Mouse (Mus musculus) neural tube, embryonic 12.5 days (tissue): ENCODE measurements at regions not wholly inside any gene's neighbourhood (a gene's known extent, or its start where the extent isn't known, plus 50 kb on each side); places are given as distances from the start of the nearest gene placed in this dataset.

Experiments used
- ATAC-seq: fragments of 200-750 bp; cut with Nextera tagmentation; 2 replicates; pipeline ENCODE4 v1.8.0; 2017; ENCODE audit warnings: low read depth, mild to moderate bottlenecking, moderate TSS enrichment, moderate library complexity; ENCODE audit not compliant: low FRiP score
- H3K27ac ChIP-seq: fragments of 300-500 bp; sonication (generic); 2 replicates; pipeline ENCODE4 v1.5.1; 2016
- H3K27me3 ChIP-seq: fragments of 300-500 bp; sonication (generic); replicated peaks from 2 replicates; pipeline ENCODE4 v1.6.1; 2016; ENCODE audit warnings: mild to moderate bottlenecking
- H3K36me3 ChIP-seq: fragments of 300-500 bp; sonication (generic); 2 replicates; pipeline ENCODE4 v1.6.1; 2016; ENCODE audit warnings: mild to moderate bottlenecking
- H3K4me1 ChIP-seq: fragments of 300-500 bp; sonication (generic); 2 replicates; pipeline ENCODE4 v1.6.1; 2016
- H3K4me2 ChIP-seq: fragments of 300-500 bp; sonication (generic); replicated peaks from 2 replicates; pipeline ENCODE4 v1.6.1; 2016; ENCODE audit warnings: mild to moderate bottlenecking
- H3K4me3 ChIP-seq: fragments of 300-500 bp; sonication (generic); 2 replicates; pipeline ENCODE4 v1.5.1; 2016
- H3K9ac ChIP-seq: fragments of 300-500 bp; sonication (generic); 2 replicates; pipeline ENCODE4 v1.6.1; 2016; ENCODE audit warnings: mild to moderate bottlenecking
- H3K9me3 ChIP-seq: fragments of 300-500 bp; sonication (generic); 2 replicates; pipeline ENCODE4 v1.6.1; 2016; ENCODE audit warnings: mild to moderate bottlenecking
- WGBS: fragments of 180-500 bp; shearing (Covaris S2); methylation state at CpG from one replicate; pipeline ENCODE4 v1.1.7; 2016; 5-methylcytosine and 5-hydroxymethylcytosine counted together

DNA sequence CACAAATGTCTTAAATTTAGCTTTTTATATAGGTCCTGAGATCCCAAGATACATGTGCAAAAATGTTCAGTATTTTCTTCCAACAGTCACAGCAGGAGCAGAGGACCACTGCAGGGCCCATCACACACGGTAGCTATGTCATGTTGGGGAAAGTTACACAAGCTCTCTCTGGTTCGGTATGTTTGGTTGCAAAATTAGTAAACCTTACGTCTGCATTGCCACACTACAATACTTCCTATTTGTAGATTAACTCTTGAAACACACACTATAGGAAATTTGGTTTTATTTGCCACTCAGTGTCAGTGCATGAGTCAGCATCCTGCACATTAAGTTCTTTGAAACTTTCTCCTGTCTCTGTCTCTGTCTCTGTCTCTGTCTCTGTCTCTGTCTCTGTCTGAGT is 82.0 kb downstream of the Cth start:
- WGBS, result 82% methylated on average over 3 of the region's 3 CpGs
- Histone ChIP-seq H3K36me3 (no peaks in the 10 kb centered on the region), H3K4me3 (no peak overlapping the region), H3K27ac (no peak overlapping the region), H3K9me3 (no peaks in the 10 kb centered on the region), H3K27me3 (no peaks in the 10 kb centered on the region), H3K9ac (no peak overlapping the region), H3K4me2 (no peak overlapping the region), H3K4me1 (no peaks in the 10 kb centered on the region)
- no peak for ATAC-seq

DNA sequence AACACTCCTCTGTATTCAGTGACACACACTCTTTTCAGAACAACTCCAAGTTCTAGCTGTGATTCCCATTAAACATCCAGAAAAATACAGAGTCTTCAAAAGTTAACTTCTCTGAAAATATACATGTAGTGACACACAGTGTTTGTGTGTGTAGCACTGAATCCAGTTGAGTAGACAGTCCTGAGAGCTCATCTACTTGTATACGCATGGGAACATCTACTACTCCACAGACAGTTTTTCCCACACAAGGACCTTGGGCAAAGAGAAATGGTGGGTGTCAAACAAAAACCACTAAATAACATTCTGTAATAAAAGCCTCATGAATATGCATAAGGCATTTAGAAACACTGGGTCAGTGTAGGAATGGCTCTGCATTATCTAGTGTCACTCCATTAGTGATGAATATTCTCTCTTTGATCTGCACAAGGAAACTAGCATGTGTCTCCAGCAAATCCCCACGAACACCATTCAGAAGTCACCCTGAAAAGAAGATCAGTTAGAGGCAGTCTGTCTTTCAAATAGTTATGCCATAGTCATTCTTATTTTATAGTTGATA is 83.6 kb downstream of the Cth start:
- peak; percentile 75 for ATAC-seq
- 30% methylated on average over 2 of the region's 2 CpGs for WGBS
- Histone ChIP-seq H3K9me3 (no peaks in the 10 kb centered on the region), H3K9ac (no peak overlapping the region), H3K4me2 (no peak overlapping the region), H3K36me3 (no peaks in the 10 kb centered on the region), H3K27ac (no peak overlapping the region), H3K27me3 (no peaks in the 10 kb centered on the region), H3K4me3 (no peak overlapping the region), H3K4me1 (no peaks in the 10 kb centered on the region)

DNA sequence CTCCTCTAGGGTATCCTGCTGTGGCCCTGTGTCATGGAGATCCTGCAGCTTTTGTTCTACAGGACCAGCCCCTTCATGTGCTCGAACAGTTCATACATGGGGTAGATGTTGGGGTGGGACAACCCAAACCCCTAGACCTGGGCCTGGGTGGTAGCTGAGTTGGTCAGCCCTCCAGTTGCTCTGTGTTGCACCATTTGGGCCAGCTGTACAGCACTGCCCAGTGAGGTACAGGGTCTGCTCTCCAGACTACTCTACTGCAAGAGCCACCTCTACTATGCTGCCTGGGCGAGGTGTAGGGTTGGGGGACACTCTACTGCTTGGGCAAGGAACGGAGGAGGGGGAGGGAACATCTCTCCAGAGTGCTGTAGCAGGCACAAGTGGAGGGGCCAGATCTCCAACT is 120.6 kb downstream of the Cth start:
- H3K36me3 ChIP-seq, result no peaks in the 10 kb centered on the region
- H3K9me3 ChIP-seq, result no peaks in the 10 kb centered on the region
- no peak overlapping the region for H3K27ac ChIP-seq
- H3K4me1 ChIP-seq, result no peaks in the 10 kb centered on the region
- no peak overlapping the region for H3K4me3 ChIP-seq
- no peak for ATAC-seq
- H3K27me3 ChIP-seq, result no peaks in the 10 kb centered on the region
- 66% methylated on average over 3 of the region's 3 CpGs for WGBS
- no peak overlapping the region for H3K4me2 ChIP-seq
- no peak overlapping the region for H3K9ac ChIP-seq

DNA sequence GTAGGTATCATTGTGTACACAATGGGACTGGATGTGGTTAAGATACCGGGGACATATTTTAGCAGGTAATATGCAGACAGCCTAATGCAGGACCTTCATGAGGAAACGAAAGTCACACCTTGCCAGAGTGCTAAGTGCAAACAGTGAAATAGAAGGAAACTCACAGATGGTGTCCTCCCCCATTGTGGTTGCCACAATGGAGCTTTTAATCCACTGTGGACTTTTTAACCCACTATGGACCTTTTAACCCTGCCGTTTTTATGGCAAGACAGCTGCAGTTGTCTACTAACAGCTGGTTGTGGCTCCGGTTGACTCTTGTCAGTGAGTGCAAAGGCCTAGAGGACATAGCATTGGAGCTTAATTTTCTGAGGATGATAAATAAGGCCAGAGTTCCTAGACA is 121.5 kb downstream of the Cth start:
- H3K27ac ChIP-seq, result no peak overlapping the region
- no peaks in the 10 kb centered on the region for H3K9me3 ChIP-seq
- no peak overlapping the region for H3K4me3 ChIP-seq
- H3K36me3 ChIP-seq, result no peaks in the 10 kb centered on the region
- H3K4me2 ChIP-seq, result no peak overlapping the region
- H3K27me3 ChIP-seq, result no peaks in the 10 kb centered on the region
- H3K4me1 ChIP-seq, result no peaks in the 10 kb centered on the region
- WGBS, result 61% methylated on average over 4 of the region's 4 CpGs
- ATAC-seq, result no peak
- no peak overlapping the region for H3K9ac ChIP-seq

DNA sequence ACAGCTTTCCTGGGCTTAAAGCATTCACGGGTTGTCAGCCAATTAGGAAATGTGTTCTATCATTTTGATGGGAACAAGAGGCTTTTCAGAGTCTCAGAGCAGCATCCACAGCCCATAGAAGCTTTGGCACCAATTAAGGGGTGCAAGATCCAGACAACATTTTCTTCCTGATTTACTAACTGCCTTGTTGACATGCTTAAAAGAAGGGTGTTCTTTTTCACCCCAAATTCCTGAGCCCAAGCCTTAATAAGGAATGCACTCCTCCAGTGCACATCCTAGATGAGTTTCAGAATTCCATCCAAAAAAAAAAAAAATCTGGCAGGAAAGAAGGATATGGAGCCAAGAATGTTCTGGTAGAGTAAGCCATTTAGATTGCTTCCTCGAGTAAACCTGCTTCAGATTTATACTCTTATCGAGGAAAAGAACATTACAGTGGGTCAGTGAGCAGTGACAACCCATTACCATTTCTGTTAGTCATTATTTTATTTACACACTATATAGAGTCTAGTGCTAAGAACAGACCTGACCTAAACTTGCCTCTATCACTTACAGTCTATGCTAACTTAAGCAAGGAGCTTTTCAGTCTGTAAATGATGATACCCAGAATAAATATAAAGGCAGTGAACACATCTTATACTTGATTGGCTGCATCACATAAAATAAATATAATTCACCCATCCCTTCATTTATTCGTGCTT is 137.2 kb downstream of the Cth start:
- Histone ChIP-seq H3K27me3 (no peaks in the 10 kb centered on the region), H3K4me3 (no peak overlapping the region), H3K4me1 (no peaks in the 10 kb centered on the region), H3K9ac (no peak overlapping the region), H3K36me3 (no peaks in the 10 kb centered on the region), H3K4me2 (no peak overlapping the region), H3K9me3 (no peaks in the 10 kb centered on the region), H3K27ac (no peak overlapping the region)
- 72% methylated on average over 4 of the region's 4 CpGs for WGBS
- ATAC-seq, result no peak

DNA sequence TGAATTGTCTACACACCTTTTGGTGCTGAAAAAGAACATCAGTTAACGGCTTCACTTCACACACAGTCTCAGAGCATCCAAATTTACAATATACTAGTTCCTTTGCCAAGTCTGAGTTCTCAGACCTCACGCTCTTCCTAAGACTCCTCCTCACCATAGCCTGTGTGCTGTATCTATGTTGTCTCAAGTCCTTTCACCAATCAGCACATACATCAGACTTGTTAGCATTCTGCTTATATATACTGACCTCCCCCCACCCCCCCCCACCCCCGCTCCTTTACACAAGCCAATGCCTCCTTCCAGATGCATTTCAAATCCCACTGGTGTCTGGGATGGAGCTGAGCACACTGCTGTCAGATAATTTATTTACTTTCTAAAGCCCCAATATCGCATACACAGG is 143.8 kb downstream of the Cth start:
- Histone ChIP-seq H3K4me3 (no peak overlapping the region), H3K4me2 (no peak overlapping the region), H3K9ac (no peak overlapping the region), H3K4me1 (no peaks in the 10 kb centered on the region), H3K9me3 (no peaks in the 10 kb centered on the region), H3K27me3 (no peaks in the 10 kb centered on the region), H3K27ac (no peak overlapping the region), H3K36me3 (no peaks in the 10 kb centered on the region)
- no peak for ATAC-seq
- WGBS, result 84% methylated on average over 4 of the region's 4 CpGs

DNA sequence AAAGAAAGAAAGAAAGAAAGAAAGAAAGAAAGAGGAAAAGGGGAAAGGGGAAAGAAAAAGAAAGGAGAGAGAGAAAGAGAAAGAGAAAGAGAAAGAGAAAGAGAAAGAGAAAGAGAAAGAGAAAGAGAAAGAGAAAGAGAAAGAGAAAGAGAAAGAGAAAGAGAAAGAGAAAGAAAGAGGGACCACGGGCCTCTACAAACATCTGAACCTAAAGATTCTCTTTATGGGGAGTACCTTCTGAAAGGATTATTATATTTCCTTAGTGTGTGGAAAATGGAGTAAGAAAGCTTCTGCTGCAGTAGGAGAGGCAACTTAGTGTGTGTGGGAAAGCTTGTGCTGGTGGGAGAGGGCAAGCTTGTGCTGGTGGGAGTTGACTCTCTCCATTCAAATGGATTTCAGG is 147.1 kb downstream of the Cth start:
- 86% methylated on average over 1 of the region's 1 CpGs for WGBS
- Histone ChIP-seq H3K4me1 (no peaks in the 10 kb centered on the region), H3K27ac (no peak overlapping the region), H3K9ac (no peak overlapping the region), H3K27me3 (no peaks in the 10 kb centered on the region), H3K4me2 (no peak overlapping the region), H3K4me3 (no peak overlapping the region), H3K9me3 (no peaks in the 10 kb centered on the region), H3K36me3 (no peaks in the 10 kb centered on the region)
- ATAC-seq, result no peak

DNA sequence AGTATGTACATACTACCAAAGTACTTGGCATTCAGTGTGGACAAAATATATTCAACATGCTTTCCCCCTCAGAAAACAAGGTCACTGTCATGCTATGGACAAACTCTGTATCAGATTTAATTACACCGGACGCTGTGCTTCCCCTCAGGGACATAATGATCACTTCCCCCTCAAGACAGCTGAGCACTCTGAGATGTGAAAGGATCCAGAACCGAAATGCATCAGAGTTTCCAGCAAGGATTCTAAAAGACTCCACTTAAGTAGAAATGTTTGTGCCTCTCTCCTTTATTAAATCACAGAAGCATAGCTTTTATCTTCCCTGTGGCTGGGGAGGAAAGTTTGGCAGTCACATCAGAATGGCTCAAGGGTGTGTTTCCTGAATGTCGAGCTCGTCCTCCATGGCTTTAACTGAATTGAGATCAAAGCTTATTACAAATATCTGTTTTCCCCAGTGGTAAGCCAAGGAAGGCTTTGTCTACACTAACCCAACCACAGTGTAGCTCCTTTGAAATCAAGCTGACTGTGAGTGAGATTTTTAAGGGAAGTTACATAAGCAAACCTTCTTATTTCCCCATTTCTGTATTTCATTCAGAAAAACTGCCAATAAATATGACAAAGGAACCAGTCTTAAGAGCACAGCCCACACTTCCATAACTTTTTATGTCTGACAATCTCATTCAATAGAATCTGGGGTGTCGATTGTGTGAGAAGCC is 161.2 kb downstream of the Cth start:
- no peak overlapping the region for H3K4me3 ChIP-seq
- no peaks in the 10 kb centered on the region for H3K9me3 ChIP-seq
- no peaks in the 10 kb centered on the region for H3K4me1 ChIP-seq
- 71% methylated on average over 6 of the region's 6 CpGs for WGBS
- no peak overlapping the region for H3K27ac ChIP-seq
- H3K36me3 ChIP-seq, result no peaks in the 10 kb centered on the region
- H3K27me3 ChIP-seq, result no peaks in the 10 kb centered on the region
- no peak overlapping the region for H3K4me2 ChIP-seq
- no peak overlapping the region for H3K9ac ChIP-seq
- ATAC-seq, result no peak

DNA sequence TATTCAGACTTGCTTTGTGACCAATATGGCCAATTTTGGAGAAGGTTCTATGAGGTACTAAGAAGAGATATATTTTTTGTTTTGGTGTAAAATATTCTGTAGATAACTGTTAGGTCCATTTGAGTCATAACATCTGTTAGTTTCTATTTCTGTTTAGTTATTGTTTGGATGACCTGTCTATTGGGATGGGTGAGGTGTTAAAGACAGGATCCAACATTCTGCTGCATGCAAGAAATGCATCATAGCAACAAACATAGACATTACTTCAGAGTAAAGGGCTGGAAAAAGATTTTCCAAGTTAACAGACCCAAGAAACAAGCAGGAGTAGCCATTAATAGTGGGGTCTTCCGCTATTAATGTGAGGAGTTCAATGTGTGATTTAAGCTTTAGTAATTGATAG is 165.0 kb downstream of the Cth start:
- H3K9me3 ChIP-seq, result no peaks in the 10 kb centered on the region
- H3K36me3 ChIP-seq, result no peaks in the 10 kb centered on the region
- no peak overlapping the region for H3K9ac ChIP-seq
- ATAC-seq, result no peak
- no peaks in the 10 kb centered on the region for H3K27me3 ChIP-seq
- no peak overlapping the region for H3K4me2 ChIP-seq
- 96% methylated on average over 1 of the region's 1 CpGs for WGBS
- no peaks in the 10 kb centered on the region for H3K4me1 ChIP-seq
- H3K27ac ChIP-seq, result no peak overlapping the region
- no peak overlapping the region for H3K4me3 ChIP-seq

DNA sequence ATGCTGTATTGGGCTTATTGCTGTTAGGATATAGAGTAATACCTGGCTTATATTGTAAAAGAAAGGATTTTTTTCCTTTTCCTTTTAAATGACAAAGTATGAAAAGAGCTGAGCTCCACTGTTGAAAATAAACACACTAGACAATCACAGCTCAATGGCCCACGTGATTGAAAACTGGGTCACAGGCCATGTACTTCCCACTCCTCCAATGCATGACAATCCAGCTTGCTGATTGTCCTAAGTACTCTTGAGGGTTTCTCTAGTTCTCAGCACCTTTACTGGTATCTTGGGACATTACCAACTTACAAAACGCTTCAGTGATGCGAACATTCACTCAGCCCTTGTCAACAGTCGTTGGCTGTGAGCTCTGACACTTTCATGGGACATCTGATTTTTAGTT is 170.1 kb downstream of the Cth start:
- no peak overlapping the region for H3K4me2 ChIP-seq
- H3K9me3 ChIP-seq, result no peaks in the 10 kb centered on the region
- no peaks in the 10 kb centered on the region for H3K36me3 ChIP-seq
- no peaks in the 10 kb centered on the region for H3K27me3 ChIP-seq
- no peak overlapping the region for H3K4me3 ChIP-seq
- WGBS, result 85% methylated on average over 4 of the region's 4 CpGs
- ATAC-seq, result no peak
- no peaks in the 10 kb centered on the region for H3K4me1 ChIP-seq
- H3K9ac ChIP-seq, result no peak overlapping the region
- no peak overlapping the region for H3K27ac ChIP-seq

DNA sequence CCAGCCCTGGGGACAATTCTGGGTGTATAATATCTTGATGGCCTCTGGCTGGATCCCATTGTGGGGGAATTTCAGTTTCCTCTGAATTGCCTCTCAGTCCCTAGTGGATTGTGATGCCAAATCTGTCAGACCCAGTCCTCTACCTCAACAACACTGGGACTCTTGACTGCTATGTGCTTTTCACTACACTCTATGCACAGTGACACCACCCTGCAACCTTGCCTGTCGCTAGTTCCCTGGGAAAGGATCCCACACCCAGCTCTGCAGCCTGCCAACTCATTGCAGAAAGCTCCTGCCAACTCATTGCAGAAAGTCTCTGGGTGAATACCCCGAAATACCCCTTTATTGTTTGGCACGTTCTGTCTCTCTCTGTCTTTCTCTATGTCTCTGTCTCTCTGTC is 174.6 kb downstream of the Cth start:
- no peaks in the 10 kb centered on the region for H3K36me3 ChIP-seq
- H3K4me3 ChIP-seq, result no peak overlapping the region
- no peak overlapping the region for H3K4me2 ChIP-seq
- H3K27me3 ChIP-seq, result no peaks in the 10 kb centered on the region
- H3K9me3 ChIP-seq, result no peaks in the 10 kb centered on the region
- H3K27ac ChIP-seq, result no peak overlapping the region
- ATAC-seq, result no peak
- H3K4me1 ChIP-seq, result no peaks in the 10 kb centered on the region
- no peak overlapping the region for H3K9ac ChIP-seq
- WGBS, result 84% methylated on average over 3 of the region's 3 CpGs

DNA sequence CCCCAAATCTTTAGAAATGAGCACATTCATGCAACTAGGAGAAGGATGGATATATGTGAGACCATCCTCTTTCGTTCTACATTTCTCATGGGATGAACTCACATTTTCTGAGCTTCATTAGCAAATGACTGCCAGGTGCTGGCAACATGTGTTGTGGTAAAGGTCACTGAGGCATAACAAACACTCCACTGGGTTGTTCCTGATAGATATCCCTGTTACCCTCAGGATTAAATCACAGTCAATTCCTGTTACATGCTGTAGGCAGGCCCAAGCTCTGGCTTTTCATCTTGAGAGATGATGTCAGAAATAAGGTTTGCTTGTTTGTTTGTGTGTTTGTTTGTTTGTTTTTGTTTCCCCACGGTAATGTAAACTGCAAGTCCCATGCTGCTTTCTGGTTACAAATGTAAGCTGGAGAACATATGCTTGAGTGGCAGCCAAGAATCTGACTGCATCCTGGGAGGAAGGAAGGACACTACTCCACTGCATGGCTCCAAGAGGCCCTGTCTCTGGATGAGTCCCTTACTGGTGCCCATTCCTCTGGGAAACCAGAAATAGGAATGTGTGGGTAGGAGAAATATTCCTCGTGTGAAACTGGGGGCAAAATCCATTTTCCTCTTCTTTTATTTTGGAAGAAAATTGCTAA is 176.4 kb downstream of the Cth start:
- WGBS, result 79% methylated on average over 3 of the region's 3 CpGs
- Histone ChIP-seq H3K4me1 (no peaks in the 10 kb centered on the region), H3K4me3 (no peak overlapping the region), H3K9me3 (no peaks in the 10 kb centered on the region), H3K4me2 (no peak overlapping the region), H3K27ac (no peak overlapping the region), H3K9ac (no peak overlapping the region), H3K36me3 (no peaks in the 10 kb centered on the region), H3K27me3 (no peaks in the 10 kb centered on the region)
- ATAC-seq, result no peak
